Mouse (Mus musculus): ENCODE measurements at regions not wholly inside any gene's neighbourhood (a gene's known extent, or its start where the extent isn't known, plus 50 kb on each side); places are given as distances from the start of the nearest gene placed in this dataset.

GRCm38 (mm10) chr1:105117888-105118287, 238.6 kb downstream of the Rnf152 start:
- no peak for DNase-seq (ENCODE audit: low spot score in 2 of 2)

DNA sequence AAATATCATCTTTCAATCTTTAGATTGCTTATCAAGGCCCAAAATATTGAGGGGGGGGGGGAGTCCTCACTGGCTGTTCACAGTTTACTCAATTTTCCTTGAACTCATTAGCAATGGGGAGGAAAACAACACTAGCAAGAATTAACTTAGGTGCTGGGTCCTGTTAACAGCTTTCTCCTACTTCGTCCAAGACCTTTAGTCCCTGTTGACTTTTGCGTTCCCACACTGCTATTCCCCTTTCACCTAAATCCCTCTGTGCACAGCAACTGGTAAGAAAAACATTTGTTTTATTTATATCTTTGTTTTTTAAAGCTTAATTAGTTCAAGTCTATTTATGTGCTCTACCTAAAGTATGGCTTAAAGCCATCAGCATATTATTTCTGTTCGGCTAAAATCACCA, 240.3 kb downstream of the Rnf152 start:
- DNase-seq (ENCODE audit: low spot score in 2 of 2), result no peak

- no peak for DNase-seq (ENCODE audit: low spot score in 2 of 2)
These were observed 241.1 kb downstream of the Rnf152 start for GRCm38 (mm10) chr1:105115391-105115790.

GRCm38 (mm10) chr1:105114835-105115234, 241.7 kb downstream of the Rnf152 start:
- no peak for DNase-seq (ENCODE audit: low spot score in 2 of 2)

GRCm38 (mm10) chr1:105112762-105113525, 243.6 kb downstream of the Rnf152 start:
- no peak for DNase-seq (ENCODE audit: low spot score in 2 of 2)

DNA sequence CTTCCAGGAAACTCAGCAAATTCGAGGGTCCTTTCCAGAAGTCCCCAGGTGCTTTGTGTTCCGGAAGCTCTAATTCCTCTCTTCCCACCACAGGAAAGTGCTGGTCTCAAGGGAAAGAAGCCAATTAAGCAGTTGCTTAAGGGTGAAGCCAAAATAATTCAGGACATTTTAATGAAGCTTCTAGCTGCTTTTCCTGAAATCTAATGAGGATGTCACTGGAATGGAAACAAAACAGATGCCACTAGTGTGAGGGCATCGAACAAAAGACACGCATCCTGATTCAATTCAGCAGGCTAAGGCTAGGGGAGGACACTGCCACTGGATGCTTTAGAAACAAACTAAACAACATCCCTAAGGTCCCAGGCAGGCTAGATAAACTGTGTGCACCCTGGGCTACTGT, 245.3 kb downstream of the Rnf152 start:
- DNase-seq (ENCODE audit: low spot score in 2 of 2), result no peak

DNA sequence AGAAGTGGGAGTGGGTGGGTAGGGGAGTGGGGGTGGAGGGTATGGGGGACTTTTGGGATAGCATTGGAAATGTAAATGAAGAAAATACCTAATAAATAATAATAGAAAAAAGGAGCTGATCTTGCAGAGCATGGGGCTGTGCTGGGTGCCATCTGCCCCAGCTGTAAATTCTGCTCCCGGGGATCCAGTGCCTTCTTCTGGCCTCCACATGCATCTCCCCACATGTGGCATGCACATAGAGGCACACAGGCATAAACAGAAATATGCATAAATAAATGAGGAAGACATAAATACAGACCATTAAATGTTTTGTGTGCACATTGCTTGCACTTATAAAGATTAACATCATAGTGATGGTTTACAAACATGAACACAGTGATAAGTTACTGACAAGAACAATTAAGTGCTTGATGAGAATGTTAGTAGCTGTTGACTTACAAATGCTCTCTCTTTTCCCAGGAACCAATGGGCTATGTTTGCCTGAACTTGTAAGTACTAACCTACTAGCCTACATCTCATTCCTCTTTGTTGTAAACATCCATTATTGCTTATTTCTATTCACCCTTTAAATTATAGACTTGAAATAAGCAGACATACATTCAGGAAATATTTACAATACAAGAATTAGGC, 245.8 kb downstream of the Rnf152 start:
- DNase-seq (ENCODE audit: low spot score in 2 of 2), result no peak

- DNase-seq (ENCODE audit: low spot score in 2 of 2), result no peak
These were observed 248.7 kb downstream of the Rnf152 start for GRCm38 (mm10) chr1:105107836-105108235.

DNA sequence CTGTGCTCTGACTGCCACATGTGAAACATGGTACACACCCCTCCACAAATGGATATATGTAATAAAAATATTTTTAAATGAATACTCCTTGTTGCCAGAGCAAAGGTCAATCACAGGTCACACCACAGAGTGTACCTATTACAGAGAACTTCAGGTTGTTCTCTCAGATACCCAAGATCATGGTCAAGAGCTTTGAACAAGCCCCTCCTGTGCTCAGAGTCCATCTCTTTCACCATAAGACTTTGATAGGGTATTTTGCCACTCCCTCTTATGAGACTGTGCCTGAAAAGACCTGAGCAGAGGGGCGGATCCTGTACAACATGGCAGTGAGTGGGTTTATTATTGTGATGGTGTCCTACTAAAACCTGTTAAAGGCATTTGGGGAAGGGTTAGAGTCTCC, 249.3 kb downstream of the Rnf152 start:
- DNase-seq (ENCODE audit: low spot score in 2 of 2), result no peak

- no peak for DNase-seq (ENCODE audit: low spot score in 2 of 2)
These were observed 251.3 kb downstream of the Rnf152 start for GRCm38 (mm10) chr1:105105211-105105610.

DNA sequence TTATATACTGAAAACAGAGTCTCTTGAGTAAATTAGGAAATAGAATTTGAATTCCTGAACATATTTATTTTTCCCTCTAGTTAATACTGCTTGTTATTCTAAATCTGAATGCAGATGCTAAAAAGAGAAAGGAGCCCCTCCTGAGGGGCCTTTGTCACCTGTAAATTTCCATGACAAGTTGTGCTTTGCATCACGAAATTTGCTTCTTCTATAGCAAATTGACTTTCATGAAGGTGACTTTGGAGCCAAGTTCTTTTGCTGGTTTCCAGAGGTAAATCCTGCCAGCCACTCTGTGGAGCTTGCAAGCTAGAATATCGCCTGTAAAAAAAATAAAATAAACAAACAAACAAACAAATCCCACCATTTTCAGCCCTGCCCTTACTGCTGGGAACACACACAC, 261.4 kb downstream of the Rnf152 start:
- no peak for DNase-seq (ENCODE audit: low spot score in 2 of 2)

GRCm38 (mm10) chr1:105094500-105094899, 262.0 kb downstream of the Rnf152 start:
- no peak for DNase-seq (ENCODE audit: low spot score in 2 of 2)

GRCm38 (mm10) chr1:105093875-105094274, 262.6 kb downstream of the Rnf152 start:
- DNase-seq (ENCODE audit: low spot score in 2 of 2), result no peak

DNA sequence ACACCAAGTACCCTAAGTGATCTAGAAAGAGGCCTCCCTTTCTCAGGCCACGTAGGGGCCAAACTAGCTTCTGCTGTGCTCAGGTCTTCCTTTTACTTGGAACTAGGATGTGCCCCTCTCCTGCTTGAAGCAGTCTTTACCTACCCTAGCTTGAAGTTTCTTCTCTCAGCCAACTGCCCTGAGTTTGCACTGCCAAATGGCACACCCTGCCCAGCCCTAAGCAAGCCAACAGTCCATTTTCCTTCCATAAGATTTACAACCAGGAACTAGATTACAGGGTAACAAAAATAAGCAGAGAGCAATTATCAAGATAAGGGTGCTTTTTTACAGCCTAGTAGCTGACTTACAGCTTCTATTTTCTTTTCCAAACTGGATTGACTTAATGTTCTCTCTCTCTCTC, 263.5 kb downstream of the Rnf152 start:
- no peak for DNase-seq (ENCODE audit: low spot score in 2 of 2)

GRCm38 (mm10) chr1:105092309-105092904, 264.1 kb downstream of the Rnf152 start:
- DNase-seq (ENCODE audit: low spot score in 2 of 2), result no peak

DNA sequence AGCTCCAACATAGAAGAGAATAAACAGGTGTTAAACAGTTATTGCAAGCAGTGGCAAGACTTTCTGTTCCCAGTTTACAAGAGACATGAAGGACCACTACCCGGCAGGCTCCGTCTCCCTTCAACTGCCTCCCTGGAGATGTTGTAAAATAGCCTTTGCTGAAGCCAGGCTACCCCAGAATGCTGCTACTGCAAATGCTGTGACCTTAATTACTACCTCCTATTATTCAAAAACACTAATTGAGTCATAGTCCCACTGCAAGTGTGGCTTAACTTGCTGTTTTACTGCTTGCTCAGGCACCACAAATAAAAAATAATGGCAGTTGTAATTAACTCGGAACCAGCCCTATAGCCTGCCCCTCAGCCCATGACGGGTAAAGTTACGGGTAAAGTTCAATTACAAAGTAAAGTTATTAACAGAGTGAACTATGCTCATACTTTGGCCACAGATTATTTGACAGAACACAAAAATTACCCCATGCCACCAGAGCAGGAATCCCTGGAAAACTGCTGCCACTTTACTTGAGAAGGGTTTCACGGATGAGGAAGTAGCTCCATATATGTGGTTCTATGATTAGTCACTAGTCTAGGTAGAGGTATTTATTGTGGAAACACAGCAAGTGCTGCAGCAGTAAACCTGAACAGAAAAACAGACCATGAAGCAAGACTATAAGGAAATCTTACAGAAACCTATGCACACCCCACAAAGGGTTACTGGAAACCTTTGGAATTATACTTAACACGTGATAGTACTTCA, 267.6 kb downstream of the Rnf152 start:
- no peak for DNase-seq (ENCODE audit: low spot score in 2 of 2)

DNA sequence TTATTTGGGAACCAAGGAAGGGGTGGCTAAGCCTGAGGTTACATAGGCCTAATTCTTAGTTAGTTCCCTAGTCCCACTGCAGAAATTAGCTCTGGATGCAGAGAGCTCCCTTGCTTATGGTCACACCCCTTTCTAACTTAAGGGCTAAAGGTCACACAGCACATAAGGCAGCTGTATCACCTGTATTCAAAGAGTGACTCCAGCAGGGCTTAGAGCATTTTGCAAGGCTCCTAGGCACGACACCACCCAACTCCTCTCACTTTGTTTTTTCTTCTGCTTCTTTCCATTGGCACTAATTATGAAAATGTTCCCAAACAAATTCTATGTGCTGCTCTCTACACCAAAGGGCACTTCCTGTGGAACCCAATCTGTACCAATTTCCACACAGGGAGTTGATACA, 268.9 kb downstream of the Rnf152 start:
- DNase-seq (ENCODE audit: low spot score in 2 of 2), result no peak

GRCm38 (mm10) chr1:105084556-105084955, 272.0 kb downstream of the Rnf152 start:
- no peak for DNase-seq (ENCODE audit: low spot score in 2 of 2)

- no peak for DNase-seq (ENCODE audit: low spot score in 2 of 2)
These were observed 272.9 kb downstream of the Rnf152 start for GRCm38 (mm10) chr1:105083551-105084103.

- no peak for DNase-seq (ENCODE audit: low spot score in 2 of 2)
These were observed 273.5 kb downstream of the Rnf152 start for GRCm38 (mm10) chr1:105082823-105083550.

DNA sequence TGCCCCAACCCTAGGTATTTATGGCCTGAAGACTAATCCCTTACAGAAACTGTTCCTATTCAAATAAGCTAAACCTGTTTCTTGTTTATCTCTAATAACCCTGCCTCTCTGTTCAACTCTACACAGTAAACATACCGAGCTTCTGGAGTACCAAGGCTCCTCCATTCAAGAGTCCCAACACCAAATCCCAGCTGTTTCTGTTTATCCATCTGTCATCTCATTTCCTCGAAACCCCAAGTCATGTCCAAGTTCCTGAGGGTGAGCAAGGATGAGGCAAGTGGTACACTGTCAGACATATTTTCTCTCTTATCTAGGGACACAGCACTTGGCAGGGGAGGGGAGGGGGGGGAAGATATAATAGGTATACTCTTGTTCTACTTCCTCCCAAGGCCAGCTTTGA, 274.6 kb downstream of the Rnf152 start:
- DNase-seq (ENCODE audit: low spot score in 2 of 2), result no peak

Data from cerebellum, postnatal 4 days (tissue).